Mouse (Mus musculus): ENCODE measurements around the gene Hs3st3a1.

The Hs3st3a1 gene

GRCm38 (mm10) chr11:64559388-64559787, 124.3 kb downstream of the Hs3st3a1 start:
- no peak for DNase-seq

DNA sequence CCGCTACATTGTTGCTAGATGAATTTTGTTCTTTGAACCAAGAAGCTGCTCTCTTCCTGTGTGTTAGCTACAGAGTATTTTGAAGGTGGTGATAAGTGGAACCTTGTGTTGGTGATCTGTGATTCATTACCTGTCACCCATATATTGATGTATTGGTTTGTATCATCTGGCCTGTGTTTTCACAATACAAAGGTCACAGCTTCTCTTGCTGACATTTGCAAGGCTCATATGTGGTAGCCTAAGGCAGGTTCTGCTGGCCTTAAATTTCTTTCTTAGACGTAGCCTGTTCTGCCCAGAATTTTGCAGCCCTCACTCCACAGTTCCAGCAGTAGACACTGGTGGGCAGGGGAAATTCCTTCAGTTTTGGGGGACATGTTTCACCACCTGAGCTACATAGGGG, 125.3 kb downstream of the Hs3st3a1 start:
- no peak for DNase-seq

GRCm38 (mm10) chr11:64562771-64563170, 127.6 kb downstream of the Hs3st3a1 start:
- no peak for DNase-seq
